Mouse (Mus musculus) heart, postnatal 10 days (tissue): ENCODE data around the gene Bcam. TPM values are rescaled to one million over a fixed set of nuclear protein-coding genes. Genes with fewer than 3 reads are reported as not detected.
"Not testable (repeated sequence)": the region's sequence is repeated elsewhere in the genome, so short reads cannot be mapped to it uniquely, and the experiment has no call there.

Experiments used
- DNase-seq, 2 experiments: peaks; one replicate each; pipeline ENCODE4 v3.0.0; 2021
- intact Hi-C: fragments of 180-260 bp; cut with DNase I; formaldehyde crosslinking; loops from one replicate; pipeline ENCODE4 v1.15.1; 2025
- total RNA-seq, 2 experiments: library from RNA; stranded (reverse); gene quantifications; 2 replicates each; pipeline ENCODE4 v1.2.3; 2021

The Bcam gene
- total RNA-seq, result 100 to 1,000 TPM; 299 to 317 TPM

DNA sequence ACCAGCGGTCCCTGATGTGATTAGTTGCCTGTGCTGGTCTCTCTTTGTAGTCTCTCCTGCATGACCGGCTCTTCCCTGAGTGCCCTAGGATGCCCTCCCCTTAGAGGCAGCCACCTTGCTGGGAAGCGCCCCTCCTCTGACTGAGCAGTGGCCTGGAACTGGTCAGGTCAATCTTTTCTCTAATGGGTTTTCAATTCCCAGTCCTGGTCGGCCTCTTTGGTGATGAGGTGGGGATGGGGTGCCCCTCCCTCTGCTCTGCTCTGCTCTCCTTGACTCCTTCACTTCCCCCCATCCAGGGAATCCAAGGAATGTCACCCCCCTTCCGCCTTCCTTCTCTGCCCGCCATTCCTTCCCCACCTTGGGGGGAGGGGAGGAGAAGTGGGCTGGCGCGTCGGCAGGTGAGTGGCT is at the start of gene Bcam:
Bcam (minus strand) TSS at position 33 of the 408 bp plus-strand sequence.
- intact Hi-C loops, result no loop called here
- no peak for DNase-seq

DNA sequence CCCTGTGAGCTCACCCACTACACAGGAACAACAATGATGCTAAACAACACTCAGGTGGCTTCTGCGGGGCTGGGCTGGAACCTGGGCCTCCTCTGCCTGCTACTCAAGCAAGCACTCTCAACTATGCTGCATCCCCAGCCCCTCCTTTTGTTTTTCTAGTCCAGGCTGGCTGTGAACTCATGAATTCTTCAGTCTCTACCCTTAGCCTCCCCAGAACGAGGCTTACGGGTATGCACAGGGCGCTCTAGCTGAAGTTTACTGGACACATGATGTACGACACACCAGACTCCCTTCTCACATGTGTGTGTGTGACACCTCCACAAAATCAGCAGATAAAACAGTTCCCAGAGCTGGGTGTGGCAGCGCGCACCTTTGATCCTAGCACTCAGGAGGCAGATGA is 48.1 kb upstream of the Bcam start:
- intact Hi-C loops, result no loop called here

DNA sequence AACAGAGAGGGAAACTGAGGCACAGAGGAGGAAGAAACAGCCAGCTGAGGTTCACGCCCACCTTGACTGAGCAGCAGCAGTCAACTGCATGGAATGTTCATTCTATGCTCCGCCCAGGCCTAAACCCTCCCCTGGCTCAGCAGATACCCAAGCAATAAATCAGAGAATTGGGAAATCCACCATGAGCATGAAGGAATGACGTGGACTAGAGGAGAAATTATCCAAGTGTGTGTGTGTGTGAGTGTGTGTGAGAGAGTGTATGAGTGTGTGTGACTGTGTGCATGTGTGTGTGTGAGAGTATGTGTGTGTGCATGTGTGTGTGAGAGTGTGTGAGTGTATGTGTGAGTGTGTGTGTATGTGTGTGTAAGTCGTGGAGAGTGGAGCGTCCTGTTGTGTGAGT is 47.6 kb upstream of the Bcam start:
- DNase-seq, result no peak
- intact Hi-C loops, result no loop called here

More for the DNA sequence above, 48.1 kb upstream of the Bcam start:
- DNase-seq, result no peak

DNA sequence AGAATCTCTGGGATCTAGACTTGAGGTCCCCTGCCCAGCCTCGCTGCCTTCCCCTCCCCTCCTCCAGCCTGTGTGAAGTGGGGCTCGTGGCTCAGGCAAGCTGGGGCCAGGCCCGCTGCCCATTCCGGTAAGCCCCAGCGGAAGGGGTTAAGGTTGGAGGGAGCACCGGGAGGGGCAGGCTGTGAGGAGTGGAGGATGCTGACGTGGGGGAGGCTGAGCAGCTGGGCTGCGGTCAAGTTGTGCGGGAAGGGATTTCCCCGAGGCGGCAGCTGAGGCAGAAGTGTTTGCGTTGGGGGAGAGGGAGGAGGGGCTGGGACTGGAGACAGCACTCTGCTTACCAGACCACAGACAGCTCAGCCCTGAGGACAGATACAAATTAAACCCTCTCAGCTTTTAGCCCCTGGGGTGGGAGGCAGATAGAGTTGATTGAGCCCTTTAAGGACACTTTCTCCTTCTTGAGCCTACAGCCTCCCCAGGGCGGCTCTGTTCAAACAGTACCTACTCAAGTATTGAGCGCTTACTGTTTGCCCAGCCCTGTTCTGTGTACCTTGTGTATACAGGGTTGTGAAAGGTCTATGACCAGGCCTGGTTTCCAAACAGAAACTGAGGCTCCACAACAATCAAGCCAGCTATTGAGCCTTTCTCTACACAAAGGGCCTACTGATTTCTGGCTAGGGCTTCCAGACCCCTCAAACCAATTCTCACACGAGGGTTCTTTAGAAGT is 46.7 kb upstream of the Bcam start:
- intact Hi-C loops, result no loop called here
- DNase-seq, result peak; percentile 72 to 77

DNA sequence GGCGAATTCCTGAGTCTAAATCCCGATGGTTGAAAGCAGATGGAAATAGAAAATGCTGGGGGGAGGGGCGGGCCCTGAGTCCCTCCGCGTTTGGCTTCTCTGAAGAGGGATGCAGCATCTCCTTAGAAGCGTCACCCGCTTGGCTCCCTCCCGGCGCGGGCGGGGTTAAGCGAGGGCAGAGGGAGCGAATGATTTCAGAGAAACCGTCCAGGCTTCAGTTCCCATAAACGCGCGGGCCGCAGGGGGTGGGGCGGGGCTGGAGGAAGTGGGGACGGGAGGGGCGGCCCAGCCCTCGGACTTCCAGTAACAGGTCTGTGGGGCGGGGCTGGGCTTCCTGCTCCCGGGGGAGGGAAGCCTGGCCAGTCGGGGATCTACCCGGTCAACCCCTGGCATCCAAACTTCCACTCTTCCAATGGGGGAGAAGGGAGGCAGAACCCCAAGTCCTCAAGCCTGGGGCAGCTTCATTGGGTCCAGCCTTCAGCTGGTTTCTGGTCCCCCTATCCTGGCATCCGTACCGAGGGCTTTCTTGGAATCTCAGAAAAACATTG is 45.5 kb upstream of the Bcam start:
- intact Hi-C loops, result no loop called here
- peak; percentile 91 to 92 for DNase-seq

DNA sequence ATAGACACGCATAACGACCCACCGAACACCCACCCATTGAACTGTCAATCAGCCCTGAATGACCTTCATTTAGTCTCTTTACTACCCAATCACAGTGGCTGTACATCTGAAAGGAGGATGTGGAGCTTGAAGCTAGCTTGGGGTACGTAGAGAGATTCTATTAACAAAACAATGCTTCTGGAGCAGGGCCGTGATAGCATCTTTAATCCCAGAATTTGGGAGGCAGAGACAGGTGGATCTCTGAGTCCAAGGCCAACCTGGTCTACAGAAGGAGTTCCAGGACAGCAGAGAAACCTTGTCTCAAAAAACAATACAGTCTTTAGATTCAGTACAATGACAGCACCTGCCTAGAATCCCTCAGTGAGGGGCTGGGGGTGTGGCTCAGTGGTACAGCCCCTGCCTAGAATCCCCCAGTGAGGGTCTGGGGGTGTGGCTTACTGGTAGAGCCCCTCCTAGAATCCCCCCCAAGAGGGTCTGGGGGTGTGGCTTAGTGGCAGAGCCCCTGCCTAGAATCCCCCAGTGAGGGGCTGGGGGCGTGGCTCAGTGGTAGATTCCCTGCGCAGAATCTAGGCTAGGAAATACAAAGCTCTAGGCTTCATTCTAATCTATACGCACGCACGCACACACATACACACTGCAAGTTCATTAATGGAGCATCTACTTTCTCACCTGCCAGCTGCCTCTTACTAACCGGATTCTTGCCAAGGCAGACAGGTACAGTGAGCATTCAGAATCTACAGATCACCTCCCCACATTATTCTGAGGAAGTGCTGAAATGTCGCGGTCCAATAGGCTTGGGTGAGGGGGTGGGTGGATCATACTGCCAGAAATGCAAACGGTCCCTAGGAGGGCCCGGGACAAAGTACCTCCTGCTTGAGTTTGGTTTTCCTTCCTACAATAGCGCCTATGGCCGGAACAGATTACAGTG is 44.7 kb upstream of the Bcam start:
- DNase-seq, result no peak
- intact Hi-C loops, result no loop called here

DNA sequence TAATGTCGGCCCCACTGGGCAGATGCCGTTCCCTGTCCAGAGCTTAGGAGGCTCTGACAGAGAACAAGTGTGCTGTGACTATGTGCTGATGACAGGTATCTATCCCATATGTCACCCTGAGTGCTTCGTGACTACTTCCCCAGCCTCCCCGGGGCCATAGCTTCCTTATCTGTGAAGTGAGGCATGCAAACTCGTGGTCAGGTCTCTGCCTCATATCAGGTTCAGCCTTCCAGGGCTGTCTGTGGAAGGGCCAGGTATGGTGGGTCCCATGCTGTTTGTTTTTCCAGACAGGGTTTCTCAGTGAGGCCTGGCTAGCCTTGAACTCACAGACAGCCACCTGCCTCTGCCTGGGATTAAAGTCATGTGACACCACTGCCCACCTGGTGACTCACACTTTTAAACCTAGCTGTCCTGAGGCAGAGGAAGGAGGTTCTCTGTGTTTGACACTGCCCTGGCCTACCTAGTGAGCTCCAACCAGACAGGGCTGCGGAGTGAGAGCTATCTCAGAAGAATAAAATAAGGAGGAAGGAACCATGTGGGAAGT is 42.8 kb upstream of the Bcam start:
- intact Hi-C loops, result loop anchor here (1.0 kb wide), 1 partner anchor 9 kb away; no protein-coding TSS in a partner anchor
- DNase-seq, result no peak

DNA sequence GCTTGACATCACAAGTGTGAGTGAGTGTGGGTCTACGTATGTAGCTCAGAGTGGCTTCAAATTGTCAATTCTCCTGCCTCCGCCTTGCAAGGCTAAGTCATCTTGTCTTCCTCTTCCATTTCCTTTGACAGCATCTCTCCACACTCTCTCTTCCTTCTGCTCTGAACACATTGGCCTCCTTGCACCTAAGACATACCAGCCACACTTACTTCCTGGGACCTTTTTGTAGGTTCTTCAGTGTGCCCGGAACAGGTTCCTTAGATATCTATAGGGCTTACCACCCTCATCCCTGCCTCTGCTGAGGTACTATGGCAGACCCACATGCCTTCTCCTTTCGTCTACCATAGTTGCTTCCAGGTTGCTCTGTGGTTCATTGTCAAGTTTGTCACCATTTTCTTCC is 42.3 kb upstream of the Bcam start:
- DNase-seq, result no peak
- intact Hi-C loops, result no loop called here

DNA sequence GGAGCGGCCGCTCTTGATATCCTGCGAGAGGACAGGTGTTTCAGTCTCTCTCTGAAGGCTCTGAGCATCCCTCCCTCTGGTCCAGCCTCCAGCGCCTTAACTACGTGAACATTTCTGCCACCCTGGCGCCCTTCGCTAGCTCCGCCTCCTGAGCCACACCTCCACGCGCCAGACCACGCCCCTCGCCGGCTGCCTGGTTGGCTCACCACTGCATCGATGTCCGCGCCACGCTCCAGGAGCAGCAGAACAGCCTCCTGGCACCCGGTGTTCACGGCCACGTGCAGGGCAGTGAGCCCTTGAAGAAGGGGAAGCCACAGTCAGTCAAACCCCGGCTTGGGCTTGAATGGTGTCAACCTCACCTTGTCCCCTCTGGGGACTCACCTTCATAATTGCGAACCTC is 40.3 kb upstream of the Bcam start:
- DNase-seq, result peak; percentile 59 to 69
- intact Hi-C loops, result no loop called here

DNA sequence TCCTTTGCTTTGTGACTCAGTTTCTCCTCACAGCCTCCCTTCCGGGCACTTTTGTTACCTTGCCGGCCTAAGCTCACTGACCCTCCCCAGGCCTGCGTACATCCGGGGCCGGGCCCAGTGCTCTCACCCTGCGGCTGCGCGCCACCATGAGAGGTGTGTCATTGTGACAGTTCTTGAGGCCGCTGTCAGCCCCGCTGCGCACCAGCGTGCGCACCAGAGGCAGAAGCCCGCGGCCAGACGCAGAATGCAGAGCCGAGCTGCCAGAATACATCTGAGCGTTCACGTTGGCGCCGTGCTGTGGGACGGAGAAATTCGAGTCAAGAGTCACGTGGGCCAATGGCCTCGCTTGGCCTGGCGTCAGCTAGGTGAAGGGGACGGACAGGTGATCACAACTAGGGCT is 38.6 kb upstream of the Bcam start:
- peak; percentile 46 to 48 for DNase-seq
- intact Hi-C loops, result no loop called here

DNA sequence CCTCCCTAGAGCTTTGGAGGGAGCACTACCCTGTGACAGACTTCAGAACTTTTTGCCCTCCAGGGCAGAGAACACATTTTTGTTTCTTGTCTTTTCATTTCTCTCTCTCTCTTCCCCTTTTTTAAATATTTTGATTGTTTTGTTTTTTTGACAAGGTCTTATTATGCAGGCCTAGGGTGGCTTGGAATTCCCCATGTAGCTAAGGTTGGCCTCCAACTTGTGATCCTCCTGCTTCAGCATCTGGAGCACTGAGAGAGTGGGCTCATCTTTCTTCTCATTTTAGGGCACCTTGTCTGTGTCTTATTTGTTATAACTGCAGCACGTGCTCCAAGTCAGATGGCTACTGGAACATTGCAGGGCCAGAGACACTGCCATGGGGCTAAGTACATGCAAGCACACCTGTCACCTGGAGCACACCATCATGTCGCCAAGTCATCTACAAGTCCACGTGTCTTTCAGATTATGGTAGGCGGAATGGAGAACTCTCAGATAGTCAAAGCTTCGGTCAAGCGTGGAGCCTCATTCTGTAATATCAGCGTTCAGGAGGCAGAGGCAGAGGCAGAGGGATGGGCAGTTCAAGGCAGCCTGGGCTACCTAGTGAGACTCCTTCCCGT is 35.6 kb upstream of the Bcam start:
- DNase-seq, result no peak
- intact Hi-C loops, result no loop called here

DNA sequence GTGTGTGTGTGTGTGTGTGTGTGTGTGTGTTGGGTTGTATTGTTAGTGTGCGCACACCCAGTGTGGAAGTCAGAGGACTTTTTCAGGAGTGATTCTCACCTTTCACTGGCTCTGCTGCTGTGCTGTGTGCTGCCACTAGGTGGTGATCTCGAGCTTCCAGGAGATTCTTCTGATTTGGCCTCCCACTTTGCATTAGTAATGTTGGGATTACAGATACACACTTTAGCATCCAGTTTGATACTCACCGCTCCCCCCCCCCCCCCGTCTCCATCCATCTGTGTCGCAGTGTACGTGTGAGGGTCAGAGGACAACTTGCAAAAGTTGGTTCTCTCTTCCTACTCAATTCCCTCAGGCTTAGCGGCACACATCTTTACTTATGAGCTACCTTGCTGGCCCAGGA is 32.2 kb upstream of the Bcam start:
- DNase-seq, result peak; percentile 82 to 92
- intact Hi-C loops, result loop anchor here (1.0 kb wide), 2 partner anchors 40 to 69 kb away; no protein-coding TSS in a partner anchor

DNA sequence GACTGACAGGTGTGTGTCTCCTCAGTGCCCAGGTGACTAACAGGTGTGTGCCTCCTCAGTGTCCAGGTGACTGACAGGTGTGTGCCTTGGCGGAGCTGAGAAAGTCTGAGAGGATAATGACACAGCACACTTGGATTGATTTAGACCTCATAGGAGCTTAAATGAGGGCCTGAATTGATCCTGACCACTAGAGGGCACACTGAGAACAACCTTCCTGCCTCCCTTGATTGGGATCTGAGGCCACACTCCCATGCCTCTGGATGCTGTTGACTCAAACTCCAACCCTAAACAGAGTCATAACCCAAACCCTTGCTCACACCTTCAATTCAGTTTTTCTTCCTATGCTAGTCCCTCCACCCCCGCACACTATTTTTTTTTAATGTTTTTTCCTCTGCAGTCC is 29.9 kb upstream of the Bcam start:
- peak; percentile 72 to 81 for DNase-seq
- intact Hi-C loops, result no loop called here

DNA sequence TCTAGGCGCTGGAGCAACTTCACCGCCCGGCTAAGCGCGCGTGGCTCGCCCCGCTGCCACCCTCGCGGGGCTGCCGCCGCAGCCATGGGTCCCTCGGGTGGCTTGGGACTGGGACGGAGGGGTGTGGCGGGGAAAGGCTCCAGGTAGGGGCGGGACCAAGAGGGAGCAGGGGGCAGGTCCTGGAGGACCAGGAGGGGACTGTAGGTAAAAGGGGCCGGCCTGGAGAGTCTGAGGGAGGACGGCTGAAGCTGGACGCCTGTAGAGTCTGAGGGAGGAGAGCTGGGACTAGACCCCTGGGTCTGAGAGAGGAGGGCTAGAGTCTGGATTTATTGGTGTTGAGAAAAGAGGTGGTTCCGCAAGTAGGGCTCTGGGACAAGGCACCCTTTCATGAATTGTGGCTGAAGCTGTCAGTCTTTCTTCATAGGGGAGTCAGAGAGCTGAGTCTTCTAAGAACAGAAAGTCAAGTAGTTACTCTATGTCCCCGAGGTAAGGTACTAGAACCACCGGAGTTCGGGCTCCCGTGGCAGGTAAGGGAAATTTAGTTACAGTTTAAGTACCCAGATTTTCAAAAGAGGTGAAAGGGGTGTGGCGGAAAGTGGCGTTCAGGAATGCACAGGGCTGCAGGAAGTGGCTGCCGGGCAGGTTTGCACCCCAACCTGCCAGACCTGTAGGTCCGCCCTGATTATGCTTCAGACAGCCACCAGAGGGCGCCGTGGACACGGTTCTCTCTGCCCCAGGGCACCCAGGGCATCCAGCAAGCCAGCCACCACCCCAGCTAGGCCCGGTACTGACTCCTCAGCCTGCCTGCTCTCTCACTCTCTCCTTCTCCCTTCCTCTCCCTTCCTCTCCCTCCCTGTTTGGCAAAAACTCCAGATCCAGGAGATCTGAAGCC is 26.1 kb upstream of the Bcam start, which contains the start of gene Cblc:
Cblc (minus strand) TSS at position 113 of the 892 bp plus-strand sequence.
- intact Hi-C loops, result loop anchor here (10.0 kb wide), 1 partner anchor 158 kb away; the partner anchor contains the start of gene Igsf23
- DNase-seq, result peak; percentile 83 to 90

DNA sequence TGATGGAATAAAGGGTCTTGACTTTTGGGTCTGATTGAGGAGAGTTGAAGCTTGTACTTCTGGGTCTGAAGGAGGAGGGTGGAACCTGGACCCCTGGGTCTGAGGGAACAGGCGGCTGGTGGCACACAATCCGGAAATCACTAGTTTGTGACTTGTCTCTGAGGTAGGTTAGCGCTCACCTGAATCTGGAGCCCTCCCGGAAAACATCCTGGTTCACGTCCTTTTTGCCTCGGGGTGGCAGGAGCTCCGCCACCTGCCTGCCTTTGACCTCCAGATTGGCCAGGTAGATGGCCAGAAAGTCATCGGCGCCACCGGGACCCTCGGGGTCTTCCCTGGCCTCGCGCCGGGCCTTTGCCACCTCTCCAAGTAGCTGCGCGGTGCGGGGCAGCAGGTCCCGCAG is 25.4 kb upstream of the Bcam start:
- DNase-seq, result no peak
- intact Hi-C loops, result loop anchor here (10.0 kb wide), 1 partner anchor 159 kb away; the partner anchor contains the start of gene Igsf23

DNA sequence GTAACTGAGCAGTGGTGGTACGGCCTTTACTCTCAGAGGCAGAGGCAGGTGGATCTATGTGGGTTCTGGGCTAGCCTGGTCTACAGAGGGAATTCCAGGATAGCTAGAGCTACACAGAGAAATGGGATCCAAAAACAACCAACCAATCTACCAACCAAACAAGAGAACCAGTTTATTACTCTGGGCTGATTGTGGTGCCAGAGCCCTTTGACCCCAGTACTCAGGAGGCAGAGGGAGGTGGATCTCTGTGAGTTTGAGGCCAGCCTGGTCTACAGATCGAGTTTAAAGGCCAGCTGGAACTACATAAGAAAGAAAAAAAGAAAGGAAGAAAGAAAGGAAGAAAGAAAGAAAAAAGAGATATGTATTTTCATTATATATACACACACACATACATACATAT is 24.4 kb upstream of the Bcam start:
- no peak for DNase-seq
- intact Hi-C loops, result loop anchor here (10.0 kb wide), 1 partner anchor 160 kb away; the partner anchor contains the start of gene Igsf23

DNA sequence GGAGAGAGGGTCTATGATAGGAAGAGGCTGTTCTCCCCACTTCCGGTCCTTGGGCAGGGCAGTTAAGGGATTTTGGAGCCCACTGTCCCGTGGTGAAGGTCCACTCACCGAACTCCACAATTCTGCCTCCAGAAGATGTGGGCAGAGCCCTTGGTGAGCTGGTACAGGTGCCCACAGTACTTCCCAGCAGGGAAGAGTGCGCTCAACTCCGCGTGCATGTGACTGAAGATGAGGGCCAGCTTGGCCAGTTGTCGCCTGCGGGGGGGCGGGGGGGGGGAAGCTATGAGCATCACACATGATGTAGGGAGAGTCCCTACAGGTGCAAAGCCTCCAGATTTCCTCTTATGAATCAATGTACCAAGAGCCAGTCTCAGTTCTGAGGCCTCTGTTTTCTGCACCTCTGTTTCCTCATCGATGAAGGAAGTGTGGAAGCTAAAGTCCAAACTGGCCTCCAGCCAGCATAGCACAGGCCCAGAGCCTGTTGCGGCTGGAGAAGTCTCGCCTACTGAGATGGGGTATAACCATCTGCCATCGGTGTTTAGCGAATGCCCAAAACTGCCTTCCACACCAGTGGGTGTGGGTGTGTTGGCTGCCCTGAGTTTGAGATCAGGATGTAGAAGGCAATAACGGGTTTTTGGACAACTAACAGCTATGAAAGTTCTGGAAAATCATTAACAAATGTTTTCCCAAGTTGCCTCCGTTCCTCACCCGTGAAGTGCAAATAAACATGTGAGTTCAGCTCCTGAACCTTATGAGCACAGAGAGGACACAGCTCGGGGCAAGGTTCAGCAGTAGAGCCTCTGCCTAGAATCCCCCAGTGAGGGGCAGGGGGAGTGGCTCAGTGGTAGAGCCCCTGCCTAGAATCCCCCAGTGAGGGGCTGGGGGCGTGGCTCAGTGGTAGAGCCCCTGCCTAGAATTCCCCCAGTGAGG is 22.1 kb upstream of the Bcam start:
- intact Hi-C loops, result loop anchor here (10.0 kb wide), 1 partner anchor 162 kb away; the partner anchor contains the start of gene Igsf23
- DNase-seq, result no peak

DNA sequence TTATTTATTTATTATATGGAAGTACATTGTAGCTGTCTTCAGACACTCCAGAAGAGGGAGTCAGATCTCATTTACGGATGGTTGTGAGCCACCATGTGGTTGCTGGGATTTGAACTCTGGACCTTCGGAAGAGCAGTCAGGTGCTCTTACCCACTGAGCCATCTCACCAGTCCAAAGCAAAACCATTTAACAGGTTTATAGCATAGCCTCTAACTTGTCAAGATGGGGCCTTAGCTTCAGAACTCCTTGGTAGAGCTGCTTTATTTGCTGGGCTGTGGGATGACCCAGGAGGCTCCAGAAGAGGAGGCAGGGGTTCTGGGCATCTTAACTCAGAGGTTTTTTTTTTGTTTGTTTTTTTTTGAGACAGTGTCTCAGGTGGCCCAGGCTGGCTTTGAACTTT is 20.7 kb upstream of the Bcam start:
- intact Hi-C loops, result loop anchor here (10.0 kb wide), 1 partner anchor 163 kb away; the partner anchor contains the start of gene Igsf23
- DNase-seq, result not testable (repeated sequence)
